Mouse (Mus musculus): ENCODE results near the gene Tbxas1.

- TF ChIP-seq POLR2A (IDR thresholded peaks at IDR 0.05; ENCODE audit: borderline replicate concordance, insufficient read depth, low read length) = no peak
- no peak for TF ChIP-seq CTCF (IDR thresholded peaks at IDR 0.05; ENCODE audit: borderline replicate concordance, insufficient read depth, low read depth, low read length)
Observed at GRCm38 (mm10) chr6:38881468-38881867, 6.3 kb downstream of the Tbxas1 start.

All from cerebellum, adult 2 months (tissue).